Mouse (Mus musculus): ENCODE results near the gene Eefsec. TPM values are rescaled to one million over a fixed set of nuclear protein-coding genes. Genes with fewer than 3 reads are reported as not detected.
A peak's percentile ranks its signal among the peaks of the same experiment; 100 is the strongest.

Eefsec gene
- polyA plus RNA-seq, 1 experiment: 10.0 TPM

DNA sequence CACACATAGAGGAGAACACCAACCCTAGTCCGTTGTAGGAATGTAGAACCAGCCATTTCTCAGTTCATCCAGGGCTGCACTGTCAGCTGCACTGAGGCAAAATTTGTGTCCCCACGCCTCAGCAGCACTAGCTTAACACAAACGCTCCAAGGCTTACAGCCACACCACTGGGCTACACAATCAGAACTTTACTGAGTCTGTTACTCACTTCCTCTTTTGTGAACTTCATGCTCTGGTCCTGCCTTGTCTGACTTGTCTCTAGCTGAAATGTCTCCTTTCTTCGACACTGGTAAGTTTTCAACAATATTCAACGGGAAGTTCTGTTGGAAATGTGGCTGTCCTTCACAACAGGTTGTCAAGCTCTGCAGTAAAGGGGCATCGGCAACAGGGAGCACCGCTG, 10.7 kb downstream of the Eefsec start:
- no peak for TF ChIP-seq POLR2A (IDR thresholded peaks at IDR 0.05; ENCODE audit: borderline replicate concordance, low read depth, low read length)
- no peak for TF ChIP-seq CTCF (IDR thresholded peaks at IDR 0.05; ENCODE audit: low read depth, low read length)
- H3K4me1 ChIP-seq (ENCODE audit: control insufficient read depth, insufficient read depth, low read length): peaks cover 7% of the 10 kb centered on the region
- no peak overlapping the region for H3K27ac ChIP-seq (ENCODE audit: insufficient read depth, low read depth, low read length)
- no peak overlapping the region for H3K4me3 ChIP-seq (ENCODE audit: insufficient read depth, low read length)

DNA sequence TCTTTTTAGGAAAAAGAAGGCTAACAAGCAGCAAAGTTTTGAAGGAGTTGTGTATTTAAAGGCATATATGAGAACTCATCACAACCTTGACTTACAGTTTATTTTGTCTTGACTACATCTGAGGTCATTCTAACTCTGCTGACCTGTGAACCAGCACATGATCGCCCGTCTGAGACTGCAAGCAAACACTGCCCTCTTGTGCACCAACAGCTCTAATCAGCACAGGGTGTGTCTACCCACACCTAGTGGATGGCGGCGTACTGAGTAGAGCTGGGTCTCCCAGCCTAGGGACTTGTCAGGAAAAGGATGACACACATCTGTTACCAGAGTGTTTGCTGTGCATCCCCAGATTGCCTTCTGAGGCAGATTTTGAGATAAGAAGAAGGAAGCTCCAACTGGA, 15.1 kb downstream of the Eefsec start:
- no peak overlapping the region for H3K4me3 ChIP-seq (ENCODE audit: insufficient read depth, low read length)
- no peak for TF ChIP-seq POLR2A (IDR thresholded peaks at IDR 0.05; ENCODE audit: borderline replicate concordance, low read depth, low read length)
- 0 out of 2 replicates have a peak, but pooled peaks have one; percentile 10 for TF ChIP-seq CTCF (IDR thresholded peaks at IDR 0.05; ENCODE audit: low read depth, low read length)
- no peak overlapping the region for H3K27ac ChIP-seq (ENCODE audit: insufficient read depth, low read depth, low read length)
- H3K4me1 ChIP-seq (ENCODE audit: control insufficient read depth, insufficient read depth, low read length): peaks cover 7% of the 10 kb centered on the region

DNA sequence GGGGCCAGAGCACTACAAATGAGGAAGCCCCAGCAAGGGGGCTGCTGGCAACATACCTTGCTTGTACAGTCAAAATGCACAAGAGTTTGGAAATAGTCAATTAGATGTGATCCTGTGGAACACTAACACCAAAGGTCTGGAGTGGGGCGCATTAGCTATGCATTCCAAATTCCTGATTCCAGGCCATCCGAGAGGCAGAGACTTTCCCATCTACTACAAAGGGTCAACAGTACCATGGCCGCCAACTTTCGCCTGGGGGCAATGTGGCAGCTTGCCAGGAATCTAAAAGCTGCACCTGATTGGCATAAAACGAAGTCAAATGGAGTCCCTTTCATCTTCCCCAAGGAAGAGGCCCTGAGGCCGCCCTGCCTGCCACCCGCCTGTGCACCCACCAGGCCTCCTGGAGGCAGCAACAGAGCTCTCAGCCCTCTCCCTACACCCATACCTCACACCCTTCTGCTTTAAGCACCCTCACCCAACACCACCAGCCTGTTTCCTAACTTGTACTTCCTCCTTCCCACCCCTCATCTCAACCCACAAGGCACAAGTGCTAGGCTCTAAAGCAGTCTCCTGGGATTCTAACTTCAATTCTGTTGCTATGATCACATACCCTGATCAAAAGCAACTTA, 30.1 kb downstream of the Eefsec start:
- TF ChIP-seq POLR2A (IDR thresholded peaks at IDR 0.05; ENCODE audit: borderline replicate concordance, low read depth, low read length) (no peak), CTCF (IDR thresholded peaks at IDR 0.05; ENCODE audit: low read depth, low read length) (no peak)
- Histone ChIP-seq H3K4me1 (ENCODE audit: control insufficient read depth, insufficient read depth, low read length) (peaks cover 15% of the 10 kb centered on the region), H3K4me3 (ENCODE audit: insufficient read depth, low read length) (no peak overlapping the region), H3K27ac (ENCODE audit: insufficient read depth, low read depth, low read length) (no peak overlapping the region)

DNA sequence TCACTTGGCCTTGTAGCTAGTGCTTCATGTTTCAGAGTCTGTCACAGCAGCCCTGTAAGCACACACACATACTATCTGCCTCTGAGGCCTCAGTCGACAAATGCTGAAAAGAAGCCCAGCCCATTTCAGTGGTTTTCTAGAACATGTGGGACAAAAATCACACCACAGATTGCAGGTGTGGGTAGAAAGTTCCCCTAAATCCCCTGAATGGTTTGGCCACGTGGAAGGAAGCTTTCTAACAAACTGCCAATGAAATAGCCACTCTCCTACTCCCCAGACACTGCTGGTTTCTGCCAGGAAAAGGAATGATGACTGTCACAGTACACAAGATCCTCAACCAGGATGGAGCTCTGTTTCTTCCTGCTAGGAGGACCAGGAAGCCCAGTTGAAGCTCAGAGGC, 33.7 kb downstream of the Eefsec start:
- Histone ChIP-seq H3K27ac (ENCODE audit: insufficient read depth, low read depth, low read length) (no peak overlapping the region), H3K4me1 (ENCODE audit: control insufficient read depth, insufficient read depth, low read length) (peaks cover 13% of the 10 kb centered on the region), H3K4me3 (ENCODE audit: insufficient read depth, low read length) (no peak overlapping the region)
- TF ChIP-seq POLR2A (IDR thresholded peaks at IDR 0.05; ENCODE audit: borderline replicate concordance, low read depth, low read length) (no peak), CTCF (IDR thresholded peaks at IDR 0.05; ENCODE audit: low read depth, low read length) (no peak)

DNA sequence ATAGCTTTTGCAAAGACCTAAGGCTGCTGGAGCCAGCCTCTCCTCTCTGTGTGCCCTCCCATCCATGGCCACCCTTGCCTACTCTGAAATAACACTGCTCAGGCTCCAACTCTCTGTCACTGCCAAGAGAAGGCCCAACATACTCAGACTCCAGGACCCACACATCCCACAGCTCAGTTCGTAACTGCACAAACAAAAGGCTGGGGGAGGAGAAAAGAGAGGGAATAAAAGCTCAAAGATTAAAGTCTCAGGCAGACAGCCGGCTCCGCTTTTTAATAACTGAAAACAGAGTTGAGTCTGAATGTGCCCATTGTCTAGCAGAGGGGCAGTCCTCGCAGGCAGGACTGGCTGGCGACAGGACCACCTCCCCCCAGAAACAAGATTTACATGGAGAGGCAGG, 36.8 kb downstream of the Eefsec start:
- no peak for TF ChIP-seq POLR2A (IDR thresholded peaks at IDR 0.05; ENCODE audit: borderline replicate concordance, low read depth, low read length)
- TF ChIP-seq CTCF (IDR thresholded peaks at IDR 0.05; ENCODE audit: low read depth, low read length): no peak
- Histone ChIP-seq H3K4me1 (ENCODE audit: control insufficient read depth, insufficient read depth, low read length) (peaks cover 2% of the 10 kb centered on the region; the same call in 1 of the 2 replicates), H3K27ac (ENCODE audit: insufficient read depth, low read depth, low read length) (no peak overlapping the region), H3K4me3 (ENCODE audit: insufficient read depth, low read length) (no peak overlapping the region)

DNA sequence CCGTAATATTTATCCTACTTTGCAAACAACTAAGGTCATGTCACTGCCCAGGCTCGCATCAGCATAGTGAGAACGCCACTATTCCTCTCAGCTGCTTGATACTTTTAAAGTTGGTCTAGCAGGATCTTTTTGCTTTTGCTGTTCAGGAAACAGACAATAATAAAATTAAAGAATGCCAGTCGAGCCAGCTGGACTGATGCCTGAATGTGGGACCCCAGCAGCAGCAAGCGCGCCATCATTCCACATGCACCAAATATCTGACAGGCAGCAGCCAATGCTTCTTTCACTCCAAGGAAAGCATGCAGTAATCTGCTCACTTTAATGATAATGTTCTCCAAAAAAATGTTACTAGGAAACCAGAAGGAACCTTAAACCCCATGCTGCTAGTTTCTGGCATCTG, 45.9 kb downstream of the Eefsec start:
- Histone ChIP-seq H3K27ac (ENCODE audit: insufficient read depth, low read depth, low read length) (no peak overlapping the region), H3K4me1 (ENCODE audit: control insufficient read depth, insufficient read depth, low read length) (no peaks in the 10 kb centered on the region), H3K4me3 (ENCODE audit: insufficient read depth, low read length) (no peak overlapping the region)
- TF ChIP-seq POLR2A (IDR thresholded peaks at IDR 0.05; ENCODE audit: borderline replicate concordance, low read depth, low read length) (no peak), CTCF (IDR thresholded peaks at IDR 0.05; ENCODE audit: low read depth, low read length) (no peak)

DNA sequence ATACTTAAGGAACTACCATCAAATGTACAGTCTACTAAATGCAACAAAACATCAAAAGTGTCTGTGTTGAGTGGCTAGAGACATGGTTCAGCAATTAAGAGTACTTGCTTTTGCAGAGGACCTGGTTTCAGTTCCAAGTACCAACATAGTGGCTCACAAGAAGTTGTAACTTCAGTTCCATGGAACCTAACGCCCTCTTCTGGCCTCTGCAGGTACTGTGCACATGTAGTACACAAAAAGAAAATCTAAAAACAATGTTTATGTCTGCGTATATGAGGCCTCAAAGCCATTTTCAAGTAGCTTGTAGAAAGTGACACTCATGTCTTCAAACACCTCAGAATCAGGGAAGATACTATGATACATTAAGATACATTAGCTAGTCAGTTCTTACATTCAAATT, 48.4 kb downstream of the Eefsec start:
- Histone ChIP-seq H3K4me3 (ENCODE audit: insufficient read depth, low read length) (no peak overlapping the region), H3K4me1 (ENCODE audit: control insufficient read depth, insufficient read depth, low read length) (no peaks in the 10 kb centered on the region), H3K27ac (ENCODE audit: insufficient read depth, low read depth, low read length) (no peak overlapping the region)
- no peak for TF ChIP-seq CTCF (IDR thresholded peaks at IDR 0.05; ENCODE audit: low read depth, low read length)
- no peak for TF ChIP-seq POLR2A (IDR thresholded peaks at IDR 0.05; ENCODE audit: borderline replicate concordance, low read depth, low read length)

DNA sequence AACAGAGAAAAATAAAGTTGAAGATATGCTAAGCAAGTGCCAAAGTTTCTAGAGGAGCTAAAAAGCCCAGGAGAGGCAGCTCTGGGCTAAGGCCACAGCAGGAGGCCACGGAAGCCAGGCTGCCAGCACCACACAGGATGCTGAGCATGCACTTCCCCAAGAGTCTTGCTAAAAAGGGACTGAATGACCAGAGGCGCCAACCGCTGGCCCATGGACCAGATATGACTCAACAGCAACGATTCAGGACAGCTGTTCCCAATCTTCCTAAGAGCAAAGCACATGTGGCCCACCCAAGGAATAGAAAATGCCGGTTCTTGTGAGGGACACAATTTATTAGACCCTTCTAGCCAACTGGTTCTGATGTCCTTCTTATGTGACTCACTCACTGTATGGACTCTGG, 57.4 kb downstream of the Eefsec start:
- H3K4me1 ChIP-seq (ENCODE audit: control insufficient read depth, insufficient read depth, low read length): peaks cover 16% of the 10 kb centered on the region
- no peak overlapping the region for H3K27ac ChIP-seq (ENCODE audit: insufficient read depth, low read depth, low read length)
- H3K4me3 ChIP-seq (ENCODE audit: insufficient read depth, low read length): no peak overlapping the region
- TF ChIP-seq CTCF (IDR thresholded peaks at IDR 0.05; ENCODE audit: low read depth, low read length): no peak

DNA sequence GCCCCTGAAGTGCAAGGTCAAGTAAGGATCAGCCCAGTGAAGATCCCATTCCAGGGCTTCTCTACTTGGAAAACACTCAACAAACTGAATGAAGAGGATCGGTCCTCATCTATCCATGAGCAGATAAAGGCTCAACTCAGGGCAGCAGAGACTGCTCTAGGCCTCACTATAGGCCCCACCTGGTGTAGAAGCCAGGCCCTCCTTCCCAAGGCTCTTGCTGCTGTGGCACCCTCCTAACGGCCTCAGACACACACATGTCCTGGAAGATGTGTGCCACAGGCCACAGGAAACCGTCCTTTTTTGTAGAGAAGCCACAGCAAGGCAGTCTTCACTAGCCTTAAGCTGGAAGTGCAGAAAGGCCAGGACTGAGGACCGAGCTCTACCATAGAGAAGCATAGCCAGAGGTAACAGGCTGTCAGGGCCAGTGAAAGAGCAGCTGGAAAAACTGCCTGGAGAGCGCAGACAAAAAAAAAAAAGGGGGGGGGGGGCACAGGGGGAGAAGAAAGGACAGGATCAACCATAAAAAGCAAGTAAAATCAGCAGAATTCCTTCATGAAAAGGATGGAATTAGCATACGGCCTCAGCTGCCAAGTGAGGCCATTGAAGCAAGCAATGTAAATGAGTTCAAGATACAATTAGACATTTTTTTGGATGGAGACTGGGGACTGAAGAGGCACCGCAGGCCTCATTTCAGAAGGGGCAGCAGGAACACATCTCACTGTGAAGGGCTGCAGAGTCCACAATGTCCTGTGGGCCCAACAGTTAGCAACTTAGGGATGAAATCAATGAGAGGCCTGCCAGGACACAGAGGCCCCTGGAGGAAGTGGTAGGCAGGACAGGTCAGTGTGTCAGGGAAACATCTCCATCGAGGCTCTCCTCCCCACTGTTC, 58.3 kb downstream of the Eefsec start:
- TF ChIP-seq CTCF (IDR thresholded peaks at IDR 0.05; ENCODE audit: low read depth, low read length): no peak
- no peak for TF ChIP-seq POLR2A (IDR thresholded peaks at IDR 0.05; ENCODE audit: borderline replicate concordance, low read depth, low read length)

DNA sequence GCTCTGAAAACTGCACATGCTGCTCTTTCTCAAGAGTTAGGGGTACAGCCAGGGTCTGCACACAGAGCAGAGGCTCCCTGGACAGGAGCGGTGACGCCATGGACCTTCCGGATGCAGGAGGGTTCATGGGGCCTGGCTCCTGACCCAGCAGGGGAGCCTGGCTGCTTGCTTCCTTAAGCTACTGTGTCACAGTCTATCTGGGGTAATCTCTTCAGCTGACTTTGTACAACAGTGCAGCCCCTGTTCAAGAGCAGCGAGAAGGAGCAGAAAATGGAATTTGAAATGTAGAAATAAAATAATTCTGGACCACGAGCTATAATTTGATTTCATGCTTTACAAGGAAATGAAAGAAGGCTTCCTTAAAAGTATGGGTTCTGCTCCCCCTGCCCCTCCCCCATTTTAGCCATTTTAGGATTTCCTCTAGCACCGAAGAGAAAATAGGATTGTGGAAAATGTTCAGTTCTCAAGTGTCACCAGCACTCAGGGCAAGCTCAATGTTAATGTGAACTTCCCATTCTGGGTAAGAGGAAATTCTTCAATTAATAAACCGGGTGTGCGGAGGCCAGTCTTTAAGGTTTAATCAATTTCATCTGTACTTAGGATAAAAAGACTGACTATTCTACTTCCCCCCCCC, 61.8 kb downstream of the Eefsec start:
- Histone ChIP-seq H3K4me3 (ENCODE audit: insufficient read depth, low read length) (no peak overlapping the region), H3K4me1 (ENCODE audit: control insufficient read depth, insufficient read depth, low read length) (peaks cover 26% of the 10 kb centered on the region), H3K27ac (ENCODE audit: insufficient read depth, low read depth, low read length) (no peak overlapping the region)
- no peak for TF ChIP-seq CTCF (IDR thresholded peaks at IDR 0.05; ENCODE audit: low read depth, low read length)
- no peak for TF ChIP-seq POLR2A (IDR thresholded peaks at IDR 0.05; ENCODE audit: borderline replicate concordance, low read depth, low read length)

More for the DNA sequence above, 58.3 kb downstream of the Eefsec start:
- no peak overlapping the region for H3K4me3 ChIP-seq (ENCODE audit: insufficient read depth, low read length)
- H3K4me1 ChIP-seq (ENCODE audit: control insufficient read depth, insufficient read depth, low read length): peaks cover 20% of the 10 kb centered on the region
- H3K27ac ChIP-seq (ENCODE audit: insufficient read depth, low read depth, low read length): no peak overlapping the region

Measured in bone marrow macrophage, adult 2 months (primary cell).